Mouse (Mus musculus) effector memory CD4-positive, alpha-beta T cell, adult 7 months (primary cell): ENCODE data around the gene Vmn2r42. TPM values are rescaled to one million over a fixed set of nuclear protein-coding genes. Genes with fewer than 3 reads are reported as not detected.

Experiments used
- polyA plus RNA-seq: library from polyadenylated mRNA; unstranded; fragments of 100-300 nt; shearing (Covaris generic); gene quantifications from one replicate; pipeline ENCODE4 v1.2.1, GENCODE M21; 2017

The Vmn2r42 gene
- polyA plus RNA-seq, result not detected

GRCm38 (mm10) chr7:8200220-8200619 lies at the start of gene Vmn2r42:
Vmn2r42 (minus strand) TSS chr7:8200320.

GRCm38 (mm10) chr7:8161554-8161953 lies 38.6 kb downstream of the Vmn2r42 start, which contains the start of gene Vmn2r41:
Vmn2r41 (minus strand) TSS chr7:8161654.

Other genes with a start within 250 kb of the Vmn2r42 start
- not detected for gene Vmn2r41, start 38.7 kb downstream of the Vmn2r42 start, polyA plus RNA-seq
- not detected for gene Vmn2r43, start 60.3 kb upstream of the Vmn2r42 start, polyA plus RNA-seq
- 0.32 TPM for gene Vmn2r44, start 183.0 kb upstream of the Vmn2r42 start, polyA plus RNA-seq